11 mouse cellular contexts compared by ENCODE assay signal in the genomic region with DNA sequence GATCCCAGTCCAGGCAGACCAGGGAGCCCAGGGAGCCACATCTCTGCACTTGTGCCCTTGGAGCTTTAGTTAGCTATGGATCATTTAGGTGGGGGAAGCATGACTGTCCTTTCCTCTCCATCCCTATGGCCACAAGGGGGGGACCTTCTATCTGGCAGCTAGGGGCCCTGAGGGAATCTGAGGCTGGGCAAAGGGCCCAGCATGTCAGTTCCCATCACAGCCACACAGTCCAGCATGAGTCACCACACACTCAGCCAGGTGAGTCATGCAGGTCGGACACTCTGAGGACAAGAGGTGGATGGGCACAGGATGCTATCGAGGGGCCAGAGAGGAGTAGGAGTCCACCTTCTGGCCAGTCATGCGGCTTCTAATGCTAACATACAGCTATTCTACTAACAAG. TPM values are rescaled to one million over a fixed set of nuclear protein-coding genes. Genes with fewer than 3 reads are reported as not detected.
DNase-seq lines count a peak whose midpoint lies in the region; ATAC-seq and TF ChIP-seq lines count a peak whose summit lies in the region.
"Had no signal": no experiment of that assay in that cellular context is flagged by ENCODE, and none has a peak within 500 bp of the region (broad histone marks: within the 10 kb centered on the region; RNA-seq: fewer than 3 reads in every experiment).

No protein-coding gene starts in this region.

- no peak overlapping the region for H3K9ac ChIP-seq in heart, adult 2 months (ENCODE audit: low read depth, low read length)
- no peak overlapping the region for H3K9ac ChIP-seq in heart, embryonic 12.5 days
- H3K9ac ChIP-seq: liver, embryonic 15.5 days had no signal

- H3K27ac ChIP-seq in heart, adult 2 months = no peak overlapping the region
- H3K27ac ChIP-seq in heart, embryonic 12.5 days (ENCODE audit: poor library complexity, severe bottlenecking) = no peak overlapping the region
- H3K27ac ChIP-seq: liver, embryonic 15.5 days had no signal

- peak; percentile 57; the same call in 1 of the 2 replicates for TF ChIP-seq EP300 in heart, adult 2 months (IDR thresholded peaks at IDR 0.05; ENCODE audit: insufficient read depth, low read depth, low read length)

- no peak overlapping the region for H3K4me2 ChIP-seq in heart, embryonic 12.5 days
- H3K4me2 ChIP-seq: liver, embryonic 15.5 days had no signal

- peaks cover 3% of the 10 kb centered on the region for H3K36me3 ChIP-seq in heart, adult 2 months (ENCODE audit: control insufficient read depth, insufficient read depth, low read length)
- peaks cover 33% of the 10 kb centered on the region for H3K36me3 ChIP-seq in heart, embryonic 12.5 days

- no peaks in the 10 kb centered on the region for H3K9me3 ChIP-seq in heart, embryonic 12.5 days (replicated peaks)
- H3K9me3 ChIP-seq: G1E; liver, embryonic 15.5 days had no signal

- TF ChIP-seq CTCF in heart, adult 2 months (IDR thresholded peaks at IDR 0.05) = peak; percentile 57

- TF ChIP-seq POLR2A in heart, adult 2 months (IDR thresholded peaks at IDR 0.05; ENCODE audit: insufficient read depth, low read depth, low read length) = no peak

- H3K27me3 ChIP-seq in heart, adult 2 months (ENCODE audit: control insufficient read depth, insufficient read depth, low read length) = no peaks in the 10 kb centered on the region
- no peaks in the 10 kb centered on the region for H3K27me3 ChIP-seq in heart, embryonic 12.5 days (replicated peaks)
- H3K27me3 ChIP-seq: liver, embryonic 15.5 days had no signal

- no peak overlapping the region for H3K4me3 ChIP-seq in heart, adult 2 months
- H3K4me3 ChIP-seq in heart, embryonic 12.5 days = no peak overlapping the region
- H3K4me3 ChIP-seq: liver, embryonic 15.5 days had no signal

- peaks cover 4% of the 10 kb centered on the region for H3K4me1 ChIP-seq in heart, adult 2 months (ENCODE audit: control insufficient read depth, insufficient read depth, low read length)
- peaks cover 19% of the 10 kb centered on the region for H3K4me1 ChIP-seq in heart, embryonic 12.5 days (replicated peaks)

- H3K79me2 ChIP-seq in heart, adult 2 months (replicated peaks; ENCODE audit: control insufficient read depth, insufficient read depth, low read length) = no peaks in the 10 kb centered on the region

- intact Hi-C loops in heart, adult 2 months (cut with DNase I) = no loop called here

- 49% methylated on average over 3 of the region's 3 CpGs for WGBS in heart, adult 2 months
- 72% methylated on average over 3 of the region's 3 CpGs for WGBS in heart, embryonic 12.5 days

- peak in 1 of 2 experiments; percentile 65 for DNase-seq in heart, adult 2 months
- peak; percentile 56 for DNase-seq in 416B (ENCODE audit: low read depth)
- peak; percentile 65 for DNase-seq in adrenal gland, adult 2 months
- peak; percentile 64 for DNase-seq in cerebellum, postnatal 36 days
- no peak for DNase-seq in frontal cortex, postnatal 25 days (ENCODE audit: low spot score in 2 of 2)
- DNase-seq in right cerebral cortex, adult 2 months (ENCODE audit: low spot score in 2 of 2) = no peak
- DNase-seq in thymus, postnatal 14 days = no peak
- DNase-seq: layer of hippocampus, postnatal 36 days had no signal

- no peak for ATAC-seq in heart, embryonic 12.5 days (ENCODE audit: insufficient number of reproducible peaks, low FRiP score)

RNA-seq across cellular contexts. Expression of a gene that starts 2.3 kb away (rescaled TPM):
- 10 to 100 TPM; 46.8 to 50.6 TPM for total RNA-seq in heart, adult 2 months (2021)
- 183 and 278 TPM in 2 replicates for polyA plus RNA-seq in heart, adult 2 months (2012; rRNA removed)
- 66.8 and 68.8 TPM in 2 replicates for polyA plus RNA-seq in heart, embryonic 12.5 days (2016; fragmentation: Nextera tagmentation; extraction: Ambion mirVana)
- total RNA-seq in adrenal gland, adult 2 months (2021) = 10 to 100 TPM; 71.0 to 72.1 TPM
- 127 and 137 TPM in 2 replicates for polyA plus RNA-seq in adrenal gland, adult 2 months (2012; rRNA removed)

RNA-seq across cellular contexts. Expression of a gene that starts 13.1 kb away (rescaled TPM):
- not detected for total RNA-seq in heart, adult 2 months (2021)
- polyA plus RNA-seq in heart, adult 2 months (2012; rRNA removed) = not detected in 2 replicates
- polyA plus RNA-seq in heart, embryonic 12.5 days (2016; fragmentation: Nextera tagmentation; extraction: Ambion mirVana) = 0.38 TPM in 1 of 2 replicates, not detected in the other
- not detected for total RNA-seq in adrenal gland, adult 2 months (2021)
- not detected in 2 replicates for polyA plus RNA-seq in adrenal gland, adult 2 months (2012; rRNA removed)
- total RNA-seq: G1E; layer of hippocampus, postnatal 36 days had no signal
- polyA plus RNA-seq: G1E; liver, embryonic 15.5 days had no signal

RNA-seq across cellular contexts. Expression of a gene that starts 28.0 kb away (rescaled TPM):
- under 1 TPM; 0.55 to 0.81 TPM for total RNA-seq in heart, adult 2 months (2021)
- polyA plus RNA-seq in heart, adult 2 months (2012; rRNA removed) = 2.4 and 2.5 TPM in 2 replicates
- polyA plus RNA-seq in heart, embryonic 12.5 days (2016; fragmentation: Nextera tagmentation; extraction: Ambion mirVana) = 1.0 and 1.3 TPM in 2 replicates
- 1 to 10 TPM; 1.1 to 1.4 TPM for total RNA-seq in adrenal gland, adult 2 months (2021)
- 0.52 and 0.94 TPM in 2 replicates for polyA plus RNA-seq in adrenal gland, adult 2 months (2012; rRNA removed)

RNA-seq across cellular contexts. Expression of a gene that starts 28.2 kb away (rescaled TPM):
- 10 to 100 TPM; 27.4 to 32.3 TPM for total RNA-seq in heart, adult 2 months (2021)
- polyA plus RNA-seq in heart, adult 2 months (2012; rRNA removed) = 34.8 and 56.2 TPM in 2 replicates
- 58.8 and 63.7 TPM in 2 replicates for polyA plus RNA-seq in heart, embryonic 12.5 days (2016; fragmentation: Nextera tagmentation; extraction: Ambion mirVana)
- total RNA-seq in adrenal gland, adult 2 months (2021) = 10 to 100 TPM; 51.9 to 67.4 TPM
- polyA plus RNA-seq in adrenal gland, adult 2 months (2012; rRNA removed) = 34.8 and 47.8 TPM in 2 replicates

RNA-seq across cellular contexts. Expression of a gene that starts 35.2 kb away (rescaled TPM):
- total RNA-seq in heart, adult 2 months (2021) = 100 to 1,000 TPM; 250 to 368 TPM
- 186 and 219 TPM in 2 replicates for polyA plus RNA-seq in heart, adult 2 months (2012; rRNA removed)
- 12.8 and 12.9 TPM in 2 replicates for polyA plus RNA-seq in heart, embryonic 12.5 days (2016; fragmentation: Nextera tagmentation; extraction: Ambion mirVana)
- total RNA-seq in adrenal gland, adult 2 months (2021) = not detected
- polyA plus RNA-seq in adrenal gland, adult 2 months (2012; rRNA removed) = not detected in 2 replicates
- total RNA-seq: G1E; layer of hippocampus, postnatal 36 days had no signal
- polyA plus RNA-seq: G1E had no signal

Comparison
In these comparisons a context has a peak if more than half of its experiments do, and no peak if none do; other contexts are left out.
1. DNase-seq: peak in 416B (single experiment), adrenal gland, adult 2 months (single experiment) and cerebellum, postnatal 36 days (2 of 2); none in frontal cortex, postnatal 25 days (0 of 2), right cerebral cortex, adult 2 months (0 of 2) and thymus, postnatal 14 days (single experiment).